Mouse (Mus musculus): ENCODE data around the gene Pomgnt1. TPM values are rescaled to one million over a fixed set of nuclear protein-coding genes. Genes with fewer than 3 reads are reported as not detected.

Pomgnt1 gene
- polyA plus RNA-seq (2014; fragmentation: Nextera tagmentation; extraction: Ambion mirVana): 73.5 and 74.0 TPM in 2 replicates

DNA sequence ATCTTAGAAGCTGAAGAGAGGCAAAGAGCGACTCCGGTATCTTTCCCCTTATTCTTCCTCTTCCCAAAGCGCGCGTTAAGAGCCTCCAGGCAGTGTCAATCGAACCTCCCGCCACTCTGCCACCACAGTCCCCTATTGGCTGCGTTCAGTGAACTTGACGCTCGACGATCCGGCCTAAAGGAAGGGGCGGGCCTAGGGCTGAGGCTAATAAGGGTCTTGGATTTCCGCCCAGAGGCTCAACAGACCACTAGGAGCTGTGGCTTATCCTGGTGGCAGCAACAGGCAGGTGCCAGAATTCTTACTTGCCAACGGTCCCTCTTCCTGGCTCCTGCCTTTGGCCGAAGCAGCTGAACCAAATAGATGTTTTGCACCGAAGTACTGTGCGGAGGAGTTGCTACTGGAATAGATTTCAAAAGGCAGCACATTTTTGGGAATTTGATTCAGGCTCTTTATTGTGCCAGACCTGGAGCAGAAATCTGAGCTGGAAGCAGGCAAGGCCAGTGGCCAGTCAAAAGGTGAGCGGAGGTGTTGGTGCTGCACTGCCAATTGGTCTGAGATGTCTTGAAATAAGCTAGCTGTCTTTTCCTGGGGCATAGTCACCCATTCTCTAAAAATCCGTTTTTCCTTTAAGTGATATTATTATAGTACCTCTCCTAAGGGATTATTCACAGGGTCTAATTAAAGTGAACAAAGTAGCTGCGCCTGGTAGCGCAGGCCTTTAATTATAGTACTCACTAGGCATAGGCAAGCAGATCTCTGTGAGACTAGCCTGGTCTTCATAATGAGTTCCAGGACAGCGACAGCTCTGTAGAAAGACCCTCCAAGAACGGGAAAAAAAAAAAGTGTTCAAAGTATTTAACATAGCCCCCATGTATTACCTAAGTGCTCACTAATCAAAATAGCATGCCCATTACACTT lies at the start of gene Pomgnt1, which contains the start of gene Rad54l:
TSS of gene Pomgnt1 (plus strand) at position 239 of the 918 bp plus-strand sequence.
TSS of gene Rad54l (minus strand) at position 89 of the 918 bp plus-strand sequence.
- 5% methylated on average over 24 of the region's 24 CpGs for WGBS
- peak within 1 kb of the TSS; percentile 50 for H3K4me3 ChIP-seq (ENCODE audit: low read depth, low read length)
- H3K9me3 ChIP-seq (ENCODE audit: control insufficient read depth, low read length): no peaks in the 10 kb centered on the region
- peak; percentile 99 for ATAC-seq (ENCODE audit: low read depth)
- H3K36me3 ChIP-seq (ENCODE audit: control insufficient read depth, insufficient read depth, low read length): no peaks in the 10 kb centered on the region
- peak within 1 kb of the TSS; percentile 53 for H3K9ac ChIP-seq (replicated peaks; ENCODE audit: low read depth, low read length)
- H3K4me2 ChIP-seq (ENCODE audit: low read depth, low read length): peak within 1 kb of the TSS; percentile 74
- peak within 1 kb of the TSS; percentile 24; the same call in 1 of the 2 replicates for H3K27ac ChIP-seq (ENCODE audit: low read depth, low read length)
- no peaks in the 10 kb centered on the region for H3K27me3 ChIP-seq (ENCODE audit: control insufficient read depth, insufficient read depth, low read length)
- H3K4me1 ChIP-seq (ENCODE audit: control insufficient read depth, insufficient read depth, low read length): no peaks in the 10 kb centered on the region

DNA sequence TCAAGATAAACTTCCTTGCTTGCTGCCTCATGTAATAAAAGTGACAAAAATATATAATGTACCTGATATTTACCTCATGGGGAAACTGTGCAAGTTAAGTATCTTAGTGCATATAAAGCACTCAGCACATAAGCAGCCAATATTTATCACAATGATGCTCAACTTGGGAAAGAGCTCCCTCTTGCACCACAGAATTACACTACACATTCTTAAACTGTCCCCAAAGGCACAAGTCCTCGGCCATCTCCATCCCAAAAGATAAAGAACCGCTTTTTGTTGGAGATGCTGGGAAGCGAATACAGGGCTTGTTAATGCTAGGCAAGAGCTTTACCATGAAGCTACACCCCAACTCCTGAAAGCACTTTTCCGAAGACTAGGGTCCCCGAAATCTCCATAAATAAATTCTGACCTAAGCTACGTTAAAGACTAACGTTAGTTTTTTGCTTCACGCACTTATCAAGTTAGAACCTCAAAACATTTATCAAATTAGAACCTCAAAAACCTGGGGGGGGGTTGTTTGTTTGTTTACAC lies 49.4 kb upstream of the Pomgnt1 start:
- H3K4me3 ChIP-seq (ENCODE audit: low read depth, low read length): peak overlapping the region; percentile 75
- no peaks in the 10 kb centered on the region for H3K27me3 ChIP-seq (ENCODE audit: control insufficient read depth, insufficient read depth, low read length)
- peak overlapping the region; percentile 82 for H3K9ac ChIP-seq (replicated peaks; ENCODE audit: low read depth, low read length)
- no peak for ATAC-seq (ENCODE audit: low read depth)
- peaks cover 26% of the 10 kb centered on the region for H3K4me1 ChIP-seq (ENCODE audit: control insufficient read depth, insufficient read depth, low read length)
- H3K9me3 ChIP-seq (ENCODE audit: control insufficient read depth, low read length): no peaks in the 10 kb centered on the region
- WGBS: 2% methylated on average over 8 of the region's 8 CpGs
- H3K36me3 ChIP-seq (ENCODE audit: control insufficient read depth, insufficient read depth, low read length): peaks cover 9% of the 10 kb centered on the region
- peak overlapping the region; percentile 87 for H3K4me2 ChIP-seq (ENCODE audit: low read depth, low read length)
- no peak overlapping the region; the same call in 1 of the 2 replicates for H3K27ac ChIP-seq (ENCODE audit: low read depth, low read length)

DNA sequence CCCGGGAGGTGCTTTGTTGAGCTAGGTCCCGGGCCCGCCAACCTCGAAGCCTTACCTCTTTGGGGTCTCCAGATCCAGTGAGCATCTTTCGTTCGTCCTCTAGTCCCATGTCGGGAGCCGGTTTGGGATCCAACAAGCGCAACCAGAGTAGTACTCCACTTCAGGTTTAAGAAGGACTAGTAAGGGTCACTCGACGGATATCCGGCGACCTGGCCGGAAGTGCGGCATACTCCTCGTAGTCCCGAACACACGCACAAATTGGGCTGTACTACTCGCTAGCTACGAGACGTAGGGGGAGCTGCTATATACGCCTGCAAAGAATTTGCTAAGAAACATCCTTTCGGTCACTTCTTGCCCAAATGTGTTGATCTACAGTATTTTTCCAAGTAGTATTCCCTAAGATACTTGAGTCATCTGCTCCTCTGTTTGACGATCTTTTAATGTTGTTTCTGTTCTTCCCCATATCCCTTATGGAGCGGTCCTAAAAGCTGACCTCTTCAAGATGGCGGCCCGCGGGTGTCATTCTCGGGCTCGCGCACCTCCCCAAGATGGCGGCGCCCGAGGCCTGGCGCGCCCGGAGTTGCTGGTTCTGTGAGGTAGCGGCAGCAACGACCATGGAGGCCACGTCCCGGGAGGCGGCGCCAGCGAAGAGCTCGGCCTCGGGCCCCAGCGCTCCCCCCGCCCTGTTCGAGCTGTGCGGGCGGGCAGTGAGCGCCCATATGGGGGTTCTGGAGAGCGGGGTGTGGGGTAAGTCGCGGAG lies 48.6 kb upstream of the Pomgnt1 start, which contains the start of the genes Uqcrh and Lrrc41:
TSS of gene Uqcrh (minus strand) at position 211 of the 760 bp plus-strand sequence.
TSS of gene Lrrc41 (plus strand) at position 409 of the 760 bp plus-strand sequence.
- peak within 1 kb of the TSS; percentile 87 for H3K4me2 ChIP-seq (ENCODE audit: low read depth, low read length)
- H3K4me1 ChIP-seq (ENCODE audit: control insufficient read depth, insufficient read depth, low read length): peaks cover 26% of the 10 kb centered on the region
- H3K27ac ChIP-seq (ENCODE audit: low read depth, low read length): peak within 1 kb of the TSS; percentile 93
- H3K27me3 ChIP-seq (ENCODE audit: control insufficient read depth, insufficient read depth, low read length): no peaks in the 10 kb centered on the region
- H3K9me3 ChIP-seq (ENCODE audit: control insufficient read depth, low read length): no peaks in the 10 kb centered on the region
- H3K9ac ChIP-seq (replicated peaks; ENCODE audit: low read depth, low read length): peak within 1 kb of the TSS; percentile 82
- peak; percentile 95 for ATAC-seq (ENCODE audit: low read depth)
- H3K4me3 ChIP-seq (ENCODE audit: low read depth, low read length): peak within 1 kb of the TSS; percentile 75
- WGBS: under 1% methylated on average over 55 of the region's 55 CpGs
- peaks cover 2% of the 10 kb centered on the region; the same call in 1 of the 2 replicates for H3K36me3 ChIP-seq (ENCODE audit: control insufficient read depth, insufficient read depth, low read length)

DNA sequence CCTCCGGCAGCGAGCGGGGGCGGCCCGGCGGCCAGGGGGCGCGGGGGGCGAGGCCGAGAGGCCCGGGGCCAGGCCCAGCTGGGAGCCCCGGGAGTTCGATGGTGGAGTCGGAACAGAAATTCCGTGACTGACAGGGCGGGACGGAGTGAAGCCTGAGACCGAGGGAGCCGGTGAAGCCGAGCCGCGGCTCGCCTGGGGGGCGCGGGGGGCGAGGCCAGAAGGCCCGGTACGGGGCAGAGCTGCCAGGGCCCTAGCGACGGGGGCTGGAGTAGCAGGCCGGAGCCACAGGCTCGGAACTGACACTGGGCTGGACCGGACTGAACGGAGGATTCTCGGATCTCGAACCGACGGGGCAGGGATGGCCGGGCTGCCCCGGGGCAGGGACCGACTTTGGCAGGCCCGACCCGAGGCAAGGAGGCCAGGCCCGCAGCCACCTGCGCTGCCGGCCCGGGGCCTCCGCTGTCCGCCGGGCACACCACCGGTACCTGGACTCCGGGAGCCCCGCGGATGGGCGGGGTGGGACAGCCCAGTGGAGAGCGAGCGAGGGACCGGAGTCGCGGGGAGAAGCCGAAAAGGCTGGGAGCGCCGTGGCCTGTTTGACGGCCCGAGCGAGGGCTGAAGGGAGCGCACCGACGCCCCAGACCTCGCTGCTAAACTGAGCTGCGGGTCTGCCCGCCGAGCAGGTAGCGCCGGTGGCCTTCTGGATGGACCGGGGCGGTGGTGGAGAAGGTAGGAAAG lies 47.8 kb upstream of the Pomgnt1 start:
- no peaks in the 10 kb centered on the region for H3K27me3 ChIP-seq (ENCODE audit: control insufficient read depth, insufficient read depth, low read length)

DNA sequence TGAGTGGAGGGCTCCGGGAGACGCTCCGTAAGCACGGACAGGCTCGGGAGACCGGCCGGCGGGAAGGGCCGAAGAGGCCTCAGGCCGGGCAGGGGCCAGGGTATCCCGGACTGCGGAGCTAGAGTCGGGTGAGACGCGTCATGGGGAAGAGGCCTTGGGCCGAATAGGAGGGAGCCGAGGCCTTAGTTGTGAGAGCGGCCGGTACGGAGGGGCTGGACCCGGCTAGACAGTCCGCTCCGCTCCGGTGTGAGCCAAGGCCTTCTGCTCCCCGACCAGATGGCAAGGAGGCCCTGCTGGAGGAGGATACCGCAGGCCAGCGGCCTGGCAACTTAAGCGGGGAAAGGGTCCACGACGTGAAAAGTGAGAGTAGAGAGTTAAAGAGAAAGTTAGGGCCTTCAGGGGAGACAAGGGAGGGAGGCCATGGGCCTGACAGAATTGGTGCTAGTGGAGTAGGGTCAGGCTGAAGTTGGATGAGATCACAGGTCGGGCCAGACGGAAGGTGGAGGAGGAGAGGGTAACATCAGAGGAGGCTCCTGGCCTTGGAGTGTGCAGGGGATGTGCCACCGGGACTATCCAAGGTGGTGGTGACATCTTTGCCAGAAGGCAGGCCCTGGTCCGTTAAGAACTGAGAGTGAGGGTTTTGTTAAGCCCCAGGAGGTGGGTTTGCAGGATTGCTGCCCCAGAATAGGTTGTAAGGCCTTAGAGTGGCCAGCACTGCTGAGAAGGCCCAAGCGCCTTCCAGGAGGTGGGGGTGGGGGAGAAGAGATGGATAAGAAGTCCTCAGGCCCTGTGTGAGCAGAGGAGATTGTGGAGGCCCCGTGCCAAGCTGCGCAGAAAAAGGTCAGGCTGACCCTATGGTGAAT lies 47.0 kb upstream of the Pomgnt1 start:
- H3K9ac ChIP-seq (replicated peaks; ENCODE audit: low read depth, low read length): peak overlapping the region; percentile 82
- peak; percentile 15 for ATAC-seq (ENCODE audit: low read depth)
- H3K4me3 ChIP-seq (ENCODE audit: low read depth, low read length): peak overlapping the region; percentile 75
- no peaks in the 10 kb centered on the region for H3K9me3 ChIP-seq (ENCODE audit: control insufficient read depth, low read length)
- H3K4me2 ChIP-seq (ENCODE audit: low read depth, low read length): peak overlapping the region; percentile 87
- H3K4me1 ChIP-seq (ENCODE audit: control insufficient read depth, insufficient read depth, low read length): peaks cover 26% of the 10 kb centered on the region
- peak overlapping the region; percentile 93 for H3K27ac ChIP-seq (ENCODE audit: low read depth, low read length)
- WGBS: 4% methylated on average over 37 of the region's 37 CpGs
- H3K36me3 ChIP-seq (ENCODE audit: control insufficient read depth, insufficient read depth, low read length): peaks cover 14% of the 10 kb centered on the region
- no peaks in the 10 kb centered on the region for H3K27me3 ChIP-seq (ENCODE audit: control insufficient read depth, insufficient read depth, low read length)

More for the DNA sequence above, 47.8 kb upstream of the Pomgnt1 start:
- peak overlapping the region; percentile 82 for H3K9ac ChIP-seq (replicated peaks; ENCODE audit: low read depth, low read length)
- peak overlapping the region; percentile 93 for H3K27ac ChIP-seq (ENCODE audit: low read depth, low read length)
- peak overlapping the region; percentile 75 for H3K4me3 ChIP-seq (ENCODE audit: low read depth, low read length)
- ATAC-seq (ENCODE audit: low read depth): peak; percentile 78
- under 1% methylated on average over 67 of the region's 77 CpGs for WGBS
- no peaks in the 10 kb centered on the region for H3K9me3 ChIP-seq (ENCODE audit: control insufficient read depth, low read length)
- H3K36me3 ChIP-seq (ENCODE audit: control insufficient read depth, insufficient read depth, low read length): peaks cover 7% of the 10 kb centered on the region
- H3K4me2 ChIP-seq (ENCODE audit: low read depth, low read length): peak overlapping the region; percentile 87
- H3K4me1 ChIP-seq (ENCODE audit: control insufficient read depth, insufficient read depth, low read length): peaks cover 26% of the 10 kb centered on the region

DNA sequence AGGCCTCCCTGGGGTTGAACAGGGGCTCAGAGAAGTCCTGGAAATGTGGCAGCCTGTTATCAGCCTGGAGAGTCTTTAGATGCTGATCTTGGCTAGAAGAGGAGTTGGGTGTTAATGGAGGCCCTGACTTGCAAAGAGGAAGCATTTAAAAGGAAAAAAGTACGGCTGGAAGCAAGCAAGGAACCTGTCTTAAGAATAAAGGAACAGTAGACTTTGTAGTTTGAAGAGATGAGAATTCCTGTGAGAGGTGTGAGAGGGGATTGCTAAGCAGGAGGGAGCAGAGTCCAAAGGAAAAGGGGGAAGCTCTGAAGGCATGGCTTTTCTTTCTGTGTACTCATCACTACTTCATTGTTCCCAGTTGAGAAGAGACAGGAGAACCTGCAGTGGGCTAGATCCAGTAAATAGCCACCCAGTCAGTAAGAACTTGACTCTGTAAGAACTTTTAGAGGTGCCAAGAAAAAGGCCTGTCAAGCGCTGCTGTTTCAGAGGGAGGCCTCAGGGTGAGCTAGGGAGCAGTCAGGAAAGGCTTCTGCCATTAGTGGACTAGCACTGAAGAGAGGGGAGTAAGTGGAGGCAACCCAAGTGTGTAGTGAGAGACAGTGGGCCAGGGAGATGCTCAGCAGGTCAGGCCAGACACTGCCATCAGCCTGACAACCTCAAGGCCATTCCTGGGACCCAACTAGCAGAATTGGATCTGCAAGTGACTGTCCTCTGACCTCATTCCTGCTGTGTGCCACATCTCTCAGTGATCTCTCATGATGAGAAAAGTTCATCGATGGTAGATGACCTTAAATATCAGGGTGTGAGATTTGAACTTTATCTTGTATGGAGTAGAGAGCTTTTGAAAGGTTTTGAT lies 46.2 kb upstream of the Pomgnt1 start:
- H3K27ac ChIP-seq (ENCODE audit: low read depth, low read length): no peak overlapping the region
- WGBS: 68% methylated on average over 3 of the region's 3 CpGs
- H3K9me3 ChIP-seq (ENCODE audit: control insufficient read depth, low read length): no peaks in the 10 kb centered on the region
- peak overlapping the region; percentile 87 for H3K4me2 ChIP-seq (ENCODE audit: low read depth, low read length)
- no peak for ATAC-seq (ENCODE audit: low read depth)
- H3K4me3 ChIP-seq (ENCODE audit: low read depth, low read length): peak overlapping the region; percentile 75
- H3K36me3 ChIP-seq (ENCODE audit: control insufficient read depth, insufficient read depth, low read length): peaks cover 19% of the 10 kb centered on the region
- H3K27me3 ChIP-seq (ENCODE audit: control insufficient read depth, insufficient read depth, low read length): no peaks in the 10 kb centered on the region
- peak overlapping the region; percentile 82 for H3K9ac ChIP-seq (replicated peaks; ENCODE audit: low read depth, low read length)
- H3K4me1 ChIP-seq (ENCODE audit: control insufficient read depth, insufficient read depth, low read length): peaks cover 26% of the 10 kb centered on the region

DNA sequence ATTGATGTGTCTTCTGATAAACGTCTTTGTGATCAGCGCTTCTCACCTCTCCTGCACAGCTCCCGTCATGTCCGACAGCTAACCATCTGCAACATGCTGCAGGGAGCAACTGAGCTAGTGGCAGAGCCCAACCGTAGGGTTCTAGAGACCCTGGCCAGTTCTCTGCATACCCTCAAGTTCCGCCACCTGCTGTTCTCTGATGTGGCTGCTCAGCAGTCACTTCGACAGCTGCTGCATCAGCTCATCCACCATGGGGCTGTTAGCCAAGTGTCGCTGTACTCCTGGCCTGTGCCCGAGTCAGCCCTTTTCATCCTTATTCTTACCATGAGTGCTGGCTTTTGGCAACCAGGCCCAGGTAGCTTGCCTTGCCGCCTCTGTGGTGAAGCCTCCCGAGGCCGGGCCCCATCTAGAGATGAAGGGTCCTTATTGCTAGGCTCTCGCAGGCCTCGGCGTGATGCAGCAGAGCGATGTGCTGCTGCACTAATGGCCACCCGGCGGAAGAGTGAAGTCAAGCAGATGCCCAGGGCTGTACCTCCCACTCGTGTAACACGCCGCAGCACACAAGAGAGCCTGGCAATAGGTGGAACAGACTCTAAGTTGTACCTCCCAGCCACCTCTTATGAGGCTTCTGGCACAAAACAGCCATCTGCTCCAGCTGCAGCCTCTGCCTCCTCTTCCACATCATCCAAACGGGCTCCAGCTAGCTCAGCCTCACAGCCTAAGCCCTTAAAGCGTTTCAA lies 35.0 kb upstream of the Pomgnt1 start:
- no peak overlapping the region for H3K9ac ChIP-seq (replicated peaks; ENCODE audit: low read depth, low read length)
- no peaks in the 10 kb centered on the region for H3K4me1 ChIP-seq (ENCODE audit: control insufficient read depth, insufficient read depth, low read length)
- no peaks in the 10 kb centered on the region for H3K27me3 ChIP-seq (ENCODE audit: control insufficient read depth, insufficient read depth, low read length)
- no peak overlapping the region for H3K27ac ChIP-seq (ENCODE audit: low read depth, low read length)
- H3K9me3 ChIP-seq (ENCODE audit: control insufficient read depth, low read length): no peaks in the 10 kb centered on the region
- H3K4me3 ChIP-seq (ENCODE audit: low read depth, low read length): no peak overlapping the region
- no peak overlapping the region for H3K4me2 ChIP-seq (ENCODE audit: low read depth, low read length)
- peaks cover 59% of the 10 kb centered on the region for H3K36me3 ChIP-seq (ENCODE audit: control insufficient read depth, insufficient read depth, low read length)
- no peak for ATAC-seq (ENCODE audit: low read depth)
- WGBS: 91% methylated on average over 23 of the region's 23 CpGs
